Mouse (Mus musculus): ENCODE measurements around the gene Dnajb14. TPM values are rescaled to one million over a fixed set of nuclear protein-coding genes. Genes with fewer than 3 reads are reported as not detected.

Dnajb14 gene
- polyA plus RNA-seq, 1 experiment, result 1.8 TPM

GRCm38 (mm10) chr3:137938608-137939007 lies 71.1 kb downstream of the Dnajb14 start:
- no peak overlapping the region for H3ac ChIP-seq (ENCODE audit: control insufficient read depth, insufficient read length, low read depth)
- no peaks in the 10 kb centered on the region for H3K79me3 ChIP-seq (ENCODE audit: low read depth)
- no peak overlapping the region for H3K4me3 ChIP-seq (ENCODE audit: insufficient read depth, poor library complexity, severe bottlenecking)
- H3K27me3 ChIP-seq (ENCODE audit: control insufficient read depth, insufficient read depth, insufficient read length), result no peaks in the 10 kb centered on the region
- TF ChIP-seq USF1 (IDR thresholded peaks at IDR 0.05; ENCODE audit: low read depth), result no peak
- no peaks in the 10 kb centered on the region for H3K36me3 ChIP-seq (ENCODE audit: control insufficient read depth, insufficient read depth)
- no peaks in the 10 kb centered on the region for H3K79me2 ChIP-seq (ENCODE audit: control insufficient read depth, insufficient read depth)

- Histone ChIP-seq H3K79me2 (ENCODE audit: control insufficient read depth, insufficient read depth) (no peaks in the 10 kb centered on the region), H3K36me3 (ENCODE audit: control insufficient read depth, insufficient read depth) (no peaks in the 10 kb centered on the region), H3K27me3 (ENCODE audit: control insufficient read depth, insufficient read depth, insufficient read length) (no peaks in the 10 kb centered on the region), H3K79me3 (ENCODE audit: low read depth) (no peaks in the 10 kb centered on the region), H3ac (ENCODE audit: control insufficient read depth, insufficient read length, low read depth) (no peak overlapping the region), H3K4me3 (ENCODE audit: insufficient read depth, poor library complexity, severe bottlenecking) (no peak overlapping the region)
- TF ChIP-seq CEBPB (IDR thresholded peaks at IDR 0.05; ENCODE audit: low read depth), result no peak
- TF ChIP-seq FOSL1 (IDR thresholded peaks at IDR 0.05; ENCODE audit: insufficient read depth, low read length, poor library complexity, severe bottlenecking), result no peak
- TF ChIP-seq USF1 (IDR thresholded peaks at IDR 0.05; ENCODE audit: low read depth), result no peak
- no peak for TF ChIP-seq MYOG (IDR thresholded peaks at IDR 0.05; ENCODE audit: control insufficient read depth, extremely low read depth, insufficient read length)
These were observed 73.3 kb downstream of the Dnajb14 start for GRCm38 (mm10) chr3:137940757-137941156.

- H3ac ChIP-seq (ENCODE audit: control insufficient read depth, insufficient read length, low read depth), result no peak overlapping the region
- no peak overlapping the region for H3K4me3 ChIP-seq (ENCODE audit: insufficient read depth, poor library complexity, severe bottlenecking)
- H3K36me3 ChIP-seq (ENCODE audit: control insufficient read depth, insufficient read depth), result no peaks in the 10 kb centered on the region
- H3K79me3 ChIP-seq (ENCODE audit: low read depth), result no peaks in the 10 kb centered on the region
- no peak for TF ChIP-seq CTCF (IDR thresholded peaks at IDR 0.05; ENCODE audit: control insufficient read depth, insufficient read depth, insufficient read length)
- no peak for TF ChIP-seq USF1 (IDR thresholded peaks at IDR 0.05; ENCODE audit: low read depth)
- no peak for TF ChIP-seq CEBPB (IDR thresholded peaks at IDR 0.05; ENCODE audit: low read depth)
- TF ChIP-seq MYOD1 (IDR thresholded peaks at IDR 0.05; ENCODE audit: control insufficient read depth, insufficient read length, low read depth), result no peak
- TF ChIP-seq MAX (IDR thresholded peaks at IDR 0.05), result no peak
- TF ChIP-seq MYOG (IDR thresholded peaks at IDR 0.05; ENCODE audit: control insufficient read depth, extremely low read depth, insufficient read length), result no peak
- TF ChIP-seq FOSL1 (IDR thresholded peaks at IDR 0.05; ENCODE audit: insufficient read depth, low read length, poor library complexity, severe bottlenecking), result no peak
- H3K27me3 ChIP-seq (ENCODE audit: control insufficient read depth, insufficient read depth, insufficient read length), result no peaks in the 10 kb centered on the region
- no peaks in the 10 kb centered on the region for H3K79me2 ChIP-seq (ENCODE audit: control insufficient read depth, insufficient read depth)
These were observed 74.1 kb downstream of the Dnajb14 start for GRCm38 (mm10) chr3:137941555-137941954.

- no peak for TF ChIP-seq CTCF (IDR thresholded peaks at IDR 0.05; ENCODE audit: control insufficient read depth, insufficient read depth, insufficient read length)
- TF ChIP-seq USF1 (IDR thresholded peaks at IDR 0.05; ENCODE audit: low read depth), result no peak
- no peak for TF ChIP-seq CEBPB (IDR thresholded peaks at IDR 0.05; ENCODE audit: low read depth)
- no peak for TF ChIP-seq MYOD1 (IDR thresholded peaks at IDR 0.05; ENCODE audit: control insufficient read depth, insufficient read length, low read depth)
- TF ChIP-seq MAX (IDR thresholded peaks at IDR 0.05), result no peak
- no peak for TF ChIP-seq FOSL1 (IDR thresholded peaks at IDR 0.05; ENCODE audit: insufficient read depth, low read length, poor library complexity, severe bottlenecking)
- Histone ChIP-seq H3K79me2 (ENCODE audit: control insufficient read depth, insufficient read depth) (no peaks in the 10 kb centered on the region), H3K79me3 (ENCODE audit: low read depth) (no peaks in the 10 kb centered on the region), H3K4me3 (ENCODE audit: insufficient read depth, poor library complexity, severe bottlenecking) (no peak overlapping the region), H3K36me3 (ENCODE audit: control insufficient read depth, insufficient read depth) (no peaks in the 10 kb centered on the region), H3ac (ENCODE audit: control insufficient read depth, insufficient read length, low read depth) (no peak overlapping the region), H3K27me3 (ENCODE audit: control insufficient read depth, insufficient read depth, insufficient read length) (no peaks in the 10 kb centered on the region)
These were observed 74.7 kb downstream of the Dnajb14 start for GRCm38 (mm10) chr3:137942098-137942622.

GRCm38 (mm10) chr3:137943737-137944154 lies 76.3 kb downstream of the Dnajb14 start:
- no peak overlapping the region for H3K4me3 ChIP-seq (ENCODE audit: insufficient read depth, poor library complexity, severe bottlenecking)
- no peak for TF ChIP-seq CTCF (IDR thresholded peaks at IDR 0.05; ENCODE audit: control insufficient read depth, insufficient read depth, insufficient read length)
- no peak for TF ChIP-seq MYOD1 (IDR thresholded peaks at IDR 0.05; ENCODE audit: control insufficient read depth, insufficient read length, low read depth)
- TF ChIP-seq CEBPB (IDR thresholded peaks at IDR 0.05; ENCODE audit: low read depth), result no peak
- TF ChIP-seq MYOG (IDR thresholded peaks at IDR 0.05; ENCODE audit: control insufficient read depth, extremely low read depth, insufficient read length), result no peak
- TF ChIP-seq MAX (IDR thresholded peaks at IDR 0.05), result no peak
- TF ChIP-seq USF1 (IDR thresholded peaks at IDR 0.05; ENCODE audit: low read depth), result no peak
- TF ChIP-seq FOSL1 (IDR thresholded peaks at IDR 0.05; ENCODE audit: insufficient read depth, low read length, poor library complexity, severe bottlenecking), result no peak
- H3K36me3 ChIP-seq (ENCODE audit: control insufficient read depth, insufficient read depth), result no peaks in the 10 kb centered on the region
- H3ac ChIP-seq (ENCODE audit: control insufficient read depth, insufficient read length, low read depth), result no peak overlapping the region
- H3K79me3 ChIP-seq (ENCODE audit: low read depth), result no peaks in the 10 kb centered on the region
- H3K27me3 ChIP-seq (ENCODE audit: control insufficient read depth, insufficient read depth, insufficient read length), result no peaks in the 10 kb centered on the region
- H3K79me2 ChIP-seq (ENCODE audit: control insufficient read depth, insufficient read depth), result no peaks in the 10 kb centered on the region

GRCm38 (mm10) chr3:137946827-137947226 lies 79.4 kb downstream of the Dnajb14 start:
- H3K27me3 ChIP-seq (ENCODE audit: control insufficient read depth, insufficient read depth, insufficient read length), result no peaks in the 10 kb centered on the region
- H3K36me3 ChIP-seq (ENCODE audit: control insufficient read depth, insufficient read depth), result no peaks in the 10 kb centered on the region
- no peak for TF ChIP-seq MYOG (IDR thresholded peaks at IDR 0.05; ENCODE audit: control insufficient read depth, extremely low read depth, insufficient read length)
- no peak for TF ChIP-seq CEBPB (IDR thresholded peaks at IDR 0.05; ENCODE audit: low read depth)
- TF ChIP-seq CTCF (IDR thresholded peaks at IDR 0.05; ENCODE audit: control insufficient read depth, insufficient read depth, insufficient read length), result no peak
- TF ChIP-seq USF1 (IDR thresholded peaks at IDR 0.05; ENCODE audit: low read depth), result no peak
- H3K79me3 ChIP-seq (ENCODE audit: low read depth), result no peaks in the 10 kb centered on the region
- no peak overlapping the region for H3ac ChIP-seq (ENCODE audit: control insufficient read depth, insufficient read length, low read depth)
- no peak overlapping the region for H3K4me3 ChIP-seq (ENCODE audit: insufficient read depth, poor library complexity, severe bottlenecking)
- no peaks in the 10 kb centered on the region for H3K79me2 ChIP-seq (ENCODE audit: control insufficient read depth, insufficient read depth)

Measured in C2C12 (cell line).